Mouse (Mus musculus): ENCODE results near the gene 9530068E07Rik. TPM values are rescaled to one million over a fixed set of nuclear protein-coding genes. Genes with fewer than 3 reads are reported as not detected.
A peak's percentile ranks its signal among the peaks of the same experiment; 100 is the strongest.
"Not testable (repeated sequence)": the region's sequence is repeated elsewhere in the genome, so short reads cannot be mapped to it uniquely, and the experiment has no call there.

Gene 9530068E07Rik
- polyA plus RNA-seq (2015; fragmentation: Nextera tagmentation; extraction: Ambion mirVana) = 182 and 205 TPM in 2 replicates

DNA sequence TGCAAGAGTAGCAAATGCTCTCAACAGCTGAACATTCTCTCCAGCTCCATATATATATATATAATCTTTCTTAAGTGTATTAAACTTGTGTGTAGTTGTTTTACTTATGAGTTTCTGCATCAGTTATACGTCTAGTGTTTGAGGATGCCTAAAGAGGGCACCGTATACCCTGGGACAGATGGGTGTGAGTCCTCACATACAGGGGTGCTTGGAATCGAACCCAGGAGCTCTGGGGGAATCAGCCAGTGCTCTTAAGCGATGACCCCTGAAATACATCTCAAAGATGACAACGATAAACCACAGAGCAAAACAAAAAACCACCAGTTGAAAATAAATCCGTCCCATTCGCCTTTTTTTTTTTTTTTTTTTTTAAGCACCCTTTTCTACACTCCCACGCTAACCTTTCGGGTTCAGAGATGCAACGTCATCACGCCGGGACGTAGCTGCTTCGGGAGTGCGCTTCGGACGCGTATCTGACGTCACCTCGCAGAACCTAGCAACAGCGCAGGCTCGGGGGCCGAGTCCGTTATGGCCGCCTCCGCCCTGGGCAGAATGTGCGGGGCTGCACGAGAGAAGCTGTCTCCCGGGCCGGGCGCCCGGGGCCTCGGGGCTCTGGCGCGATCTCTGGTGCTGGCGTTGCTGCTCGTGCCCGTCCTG lies at the start of gene 9530068E07Rik:
Gene 9530068E07Rik, plus strand, starts transcription at position 489 of the 657 bp plus-strand sequence.
- peak; percentile 95 for ATAC-seq (replicated peaks; ENCODE audit: extremely low read depth, insufficient read depth, low FRiP score)
- 1% methylated on average over 38 of the region's 38 CpGs for WGBS

DNA sequence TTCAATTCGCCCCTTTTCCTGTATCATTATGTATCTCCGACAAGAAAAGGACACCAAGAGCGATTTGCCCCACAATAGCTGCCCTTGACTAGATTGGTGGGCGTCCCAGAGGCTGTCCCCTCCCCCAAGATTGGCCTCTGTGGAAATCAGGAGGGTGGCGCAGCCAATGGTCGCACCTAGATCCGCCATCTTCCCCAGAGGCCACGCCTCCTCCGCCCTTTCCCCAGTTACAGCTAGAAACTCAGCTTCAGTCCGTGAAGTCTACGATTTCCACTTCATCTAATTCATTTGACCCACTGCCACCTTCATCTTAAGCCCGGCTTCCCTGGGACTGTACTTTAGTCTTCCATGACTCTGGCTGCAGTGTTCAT lies 49.6 kb upstream of the 9530068E07Rik start:
- Histone ChIP-seq H3K9ac (ENCODE audit: low read length) (peak overlapping the region; percentile 10; the same call in 1 of the 2 replicates), H3K4me1 (ENCODE audit: control insufficient read depth, insufficient read depth, low read length) (peaks cover 10% of the 10 kb centered on the region; the same call in 1 of the 2 replicates), H3K4me2 (ENCODE audit: low read depth, low read length) (peak overlapping the region; percentile 58), H3K27me3 (ENCODE audit: control insufficient read depth, insufficient read depth, low read length) (no peaks in the 10 kb centered on the region), H3K4me3 (ENCODE audit: low read length) (peak overlapping the region; percentile 33), H3K36me3 (ENCODE audit: control insufficient read depth, insufficient read depth) (no peaks in the 10 kb centered on the region), H3K27ac (ENCODE audit: low read length) (peak overlapping the region; percentile 12; the same call in 1 of the 2 replicates), H3K9me3 (replicated peaks; ENCODE audit: control insufficient read depth, low read length) (no peaks in the 10 kb centered on the region)
- 3% methylated on average over 12 of the region's 12 CpGs for WGBS
- ATAC-seq (replicated peaks; ENCODE audit: extremely low read depth, insufficient read depth, low FRiP score) = 0 out of 2 replicates have a peak, but pooled peaks have one; percentile 29

More for the DNA sequence above, at the start of gene 9530068E07Rik:
- Histone ChIP-seq H3K4me3 (ENCODE audit: low read length) (peak within 1 kb of the TSS; percentile 98), H3K36me3 (ENCODE audit: control insufficient read depth, insufficient read depth) (no peaks in the 10 kb centered on the region; the same call in 1 of the 2 replicates), H3K4me2 (ENCODE audit: low read depth, low read length) (peak within 1 kb of the TSS; percentile 70), H3K9ac (ENCODE audit: low read length) (peak within 1 kb of the TSS; percentile 99), H3K27ac (ENCODE audit: low read length) (peak within 1 kb of the TSS; percentile 96), H3K9me3 (replicated peaks; ENCODE audit: control insufficient read depth, low read length) (no peaks in the 10 kb centered on the region), H3K27me3 (ENCODE audit: control insufficient read depth, insufficient read depth, low read length) (no peaks in the 10 kb centered on the region), H3K4me1 (ENCODE audit: control insufficient read depth, insufficient read depth, low read length) (peaks cover 8% of the 10 kb centered on the region)

DNA sequence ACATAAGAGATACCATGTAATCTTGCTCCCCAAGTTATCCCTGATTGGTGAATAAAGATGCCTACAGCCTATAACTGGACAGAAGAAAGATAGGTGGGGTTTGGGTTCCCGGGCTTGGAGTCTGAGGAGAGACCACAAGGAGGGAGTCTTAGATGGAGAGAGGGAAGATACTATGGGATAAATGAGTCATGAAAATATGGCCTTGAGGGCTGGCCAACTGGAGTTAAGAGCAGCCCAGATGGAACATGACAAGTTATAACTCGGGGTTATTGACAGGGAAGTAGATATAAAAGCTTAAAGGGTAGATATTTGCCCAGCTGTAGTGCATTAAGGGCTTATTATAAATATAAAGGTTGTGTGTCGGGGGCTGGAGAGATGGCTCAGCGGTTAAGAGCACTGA lies 48.1 kb upstream of the 9530068E07Rik start:
- H3K9me3 ChIP-seq (replicated peaks; ENCODE audit: control insufficient read depth, low read length) = no peaks in the 10 kb centered on the region
- no peaks in the 10 kb centered on the region for H3K27me3 ChIP-seq (ENCODE audit: control insufficient read depth, insufficient read depth, low read length)
- no peak overlapping the region for H3K9ac ChIP-seq (ENCODE audit: low read length)
- H3K27ac ChIP-seq (ENCODE audit: low read length) = no peak overlapping the region
- no peak overlapping the region for H3K4me2 ChIP-seq (ENCODE audit: low read depth, low read length)
- no peak for ATAC-seq (replicated peaks; ENCODE audit: extremely low read depth, insufficient read depth, low FRiP score)
- peaks cover 10% of the 10 kb centered on the region; the same call in 1 of the 2 replicates for H3K4me1 ChIP-seq (ENCODE audit: control insufficient read depth, insufficient read depth, low read length)
- WGBS = 78% methylated on average over 4 of the region's 4 CpGs
- no peak overlapping the region for H3K4me3 ChIP-seq (ENCODE audit: low read length)
- no peaks in the 10 kb centered on the region for H3K36me3 ChIP-seq (ENCODE audit: control insufficient read depth, insufficient read depth)

DNA sequence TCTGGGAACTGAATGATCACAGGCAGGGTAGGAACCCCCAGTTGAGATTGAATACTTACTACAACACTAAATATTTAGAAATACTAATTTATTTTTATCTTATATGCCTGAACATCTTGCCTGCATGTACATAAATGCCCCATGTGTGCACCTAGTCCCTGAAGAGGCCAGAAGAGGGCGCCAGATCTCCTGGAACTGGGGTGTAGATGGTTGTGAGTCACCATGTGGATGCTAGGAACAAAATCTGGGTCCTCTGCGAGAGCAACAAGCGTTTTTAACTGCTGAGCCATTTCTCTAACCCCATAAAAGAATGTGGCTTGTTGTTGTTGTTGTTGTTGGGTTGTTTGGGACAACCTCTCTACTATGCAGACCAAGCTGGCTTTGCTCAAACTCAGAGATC lies 47.5 kb upstream of the 9530068E07Rik start:
- Histone ChIP-seq H3K27ac (ENCODE audit: low read length) (no peak overlapping the region), H3K4me2 (ENCODE audit: low read depth, low read length) (no peak overlapping the region), H3K36me3 (ENCODE audit: control insufficient read depth, insufficient read depth) (no peaks in the 10 kb centered on the region), H3K27me3 (ENCODE audit: control insufficient read depth, insufficient read depth, low read length) (no peaks in the 10 kb centered on the region), H3K4me1 (ENCODE audit: control insufficient read depth, insufficient read depth, low read length) (peaks cover 10% of the 10 kb centered on the region; the same call in 1 of the 2 replicates), H3K4me3 (ENCODE audit: low read length) (no peak overlapping the region), H3K9ac (ENCODE audit: low read length) (no peak overlapping the region), H3K9me3 (replicated peaks; ENCODE audit: control insufficient read depth, low read length) (no peaks in the 10 kb centered on the region)
- WGBS = 67% methylated on average over 3 of the region's 3 CpGs
- no peak for ATAC-seq (replicated peaks; ENCODE audit: extremely low read depth, insufficient read depth, low FRiP score)

DNA sequence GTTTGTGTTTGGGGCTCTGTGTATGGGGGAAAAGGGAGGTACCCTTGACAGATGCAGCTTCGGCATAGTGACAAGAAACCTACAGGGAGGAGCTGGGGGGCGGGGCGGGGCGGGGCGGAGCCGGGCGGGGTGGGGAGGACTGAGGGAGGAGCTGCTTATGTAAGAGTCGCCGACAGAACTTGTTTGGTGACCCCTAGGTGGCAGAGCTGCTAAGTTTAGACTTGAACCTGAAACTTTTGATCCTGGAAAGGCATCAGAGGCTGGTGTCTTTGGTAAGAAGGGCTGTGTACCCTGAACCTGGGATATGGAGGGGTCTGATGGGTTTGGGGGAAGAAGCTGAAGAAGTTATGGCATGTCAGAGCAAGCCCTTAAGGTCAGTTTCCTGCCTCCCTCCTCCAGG lies 45.3 kb upstream of the 9530068E07Rik start:
- Histone ChIP-seq H3K9ac (ENCODE audit: low read length) (no peak overlapping the region), H3K4me3 (ENCODE audit: low read length) (no peak overlapping the region), H3K9me3 (replicated peaks; ENCODE audit: control insufficient read depth, low read length) (no peaks in the 10 kb centered on the region), H3K4me2 (ENCODE audit: low read depth, low read length) (peak overlapping the region; percentile 23; the same call in 1 of the 2 replicates), H3K27me3 (ENCODE audit: control insufficient read depth, insufficient read depth, low read length) (no peaks in the 10 kb centered on the region), H3K27ac (ENCODE audit: low read length) (no peak overlapping the region), H3K36me3 (ENCODE audit: control insufficient read depth, insufficient read depth) (no peaks in the 10 kb centered on the region), H3K4me1 (ENCODE audit: control insufficient read depth, insufficient read depth, low read length) (peaks cover 9% of the 10 kb centered on the region; the same call in 1 of the 2 replicates)
- ATAC-seq (replicated peaks; ENCODE audit: extremely low read depth, insufficient read depth, low FRiP score) = peak; percentile 41; the same call in 1 of the 2 replicates
- 4% methylated on average over 9 of the region's 9 CpGs for WGBS

GRCm38 (mm10) chr11:52352271-52352670 lies 44.0 kb upstream of the 9530068E07Rik start:
- H3K9me3 ChIP-seq (replicated peaks; ENCODE audit: control insufficient read depth, low read length) = no peaks in the 10 kb centered on the region
- H3K4me1 ChIP-seq (ENCODE audit: control insufficient read depth, insufficient read depth, low read length) = peaks cover 2% of the 10 kb centered on the region; the same call in 1 of the 2 replicates
- H3K27ac ChIP-seq (ENCODE audit: low read length) = no peak overlapping the region
- no peaks in the 10 kb centered on the region for H3K27me3 ChIP-seq (ENCODE audit: control insufficient read depth, insufficient read depth, low read length)
- 83% methylated on average over 3 of the region's 3 CpGs for WGBS
- H3K9ac ChIP-seq (ENCODE audit: low read length) = no peak overlapping the region
- no peak for ATAC-seq (replicated peaks; ENCODE audit: extremely low read depth, insufficient read depth, low FRiP score)
- no peak overlapping the region for H3K4me3 ChIP-seq (ENCODE audit: low read length)
- H3K4me2 ChIP-seq (ENCODE audit: low read depth, low read length) = no peak overlapping the region
- no peaks in the 10 kb centered on the region for H3K36me3 ChIP-seq (ENCODE audit: control insufficient read depth, insufficient read depth)

GRCm38 (mm10) chr11:52354644-52355043 lies 41.6 kb upstream of the 9530068E07Rik start:
- Histone ChIP-seq H3K36me3 (ENCODE audit: control insufficient read depth, insufficient read depth) (no peaks in the 10 kb centered on the region), H3K9ac (ENCODE audit: low read length) (no peak overlapping the region), H3K27me3 (ENCODE audit: control insufficient read depth, insufficient read depth, low read length) (no peaks in the 10 kb centered on the region), H3K27ac (ENCODE audit: low read length) (no peak overlapping the region), H3K4me2 (ENCODE audit: low read depth, low read length) (no peak overlapping the region), H3K9me3 (replicated peaks; ENCODE audit: control insufficient read depth, low read length) (no peaks in the 10 kb centered on the region), H3K4me1 (ENCODE audit: control insufficient read depth, insufficient read depth, low read length) (peaks cover 13% of the 10 kb centered on the region), H3K4me3 (ENCODE audit: low read length) (no peak overlapping the region)
- WGBS = 79% methylated on average over 5 of the region's 5 CpGs
- ATAC-seq (replicated peaks; ENCODE audit: extremely low read depth, insufficient read depth, low FRiP score) = no peak

DNA sequence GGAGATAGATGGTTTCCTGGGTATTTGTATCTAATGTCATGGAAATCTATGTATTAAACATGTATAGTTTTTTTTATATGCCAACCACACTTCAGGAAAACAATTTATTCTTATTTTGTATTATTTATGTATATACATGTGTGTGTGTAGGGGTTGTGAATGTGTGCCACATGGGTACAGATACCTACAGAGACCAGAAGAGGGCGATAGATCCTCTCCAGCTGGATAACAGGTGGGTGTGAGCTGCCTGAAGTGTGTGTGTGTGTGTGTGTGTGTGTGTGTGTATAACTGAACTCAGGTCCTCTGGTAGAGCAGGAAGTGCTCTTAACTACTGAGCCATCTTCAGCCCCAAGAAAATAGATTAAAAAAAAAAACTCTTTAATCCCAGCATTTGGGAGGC lies 40.6 kb upstream of the 9530068E07Rik start:
- no peak overlapping the region for H3K9ac ChIP-seq (ENCODE audit: low read length)
- peaks cover 19% of the 10 kb centered on the region for H3K4me1 ChIP-seq (ENCODE audit: control insufficient read depth, insufficient read depth, low read length)
- no peaks in the 10 kb centered on the region for H3K27me3 ChIP-seq (ENCODE audit: control insufficient read depth, insufficient read depth, low read length)
- no peak overlapping the region for H3K27ac ChIP-seq (ENCODE audit: low read length)
- H3K9me3 ChIP-seq (replicated peaks; ENCODE audit: control insufficient read depth, low read length) = no peaks in the 10 kb centered on the region
- no peak overlapping the region for H3K4me3 ChIP-seq (ENCODE audit: low read length)
- 73% methylated on average over 1 of the region's 1 CpGs for WGBS
- no peak overlapping the region for H3K4me2 ChIP-seq (ENCODE audit: low read depth, low read length)
- ATAC-seq (replicated peaks; ENCODE audit: extremely low read depth, insufficient read depth, low FRiP score) = no peak
- no peaks in the 10 kb centered on the region for H3K36me3 ChIP-seq (ENCODE audit: control insufficient read depth, insufficient read depth)

- H3K36me3 ChIP-seq (ENCODE audit: control insufficient read depth, insufficient read depth); H3K9ac ChIP-seq (ENCODE audit: low read length); H3K4me2 ChIP-seq (ENCODE audit: low read depth, low read length); H3K9me3 ChIP-seq (replicated peaks; ENCODE audit: control insufficient read depth, low read length); ATAC-seq (replicated peaks; ENCODE audit: extremely low read depth, insufficient read depth, low FRiP score); H3K27me3 ChIP-seq (ENCODE audit: control insufficient read depth, insufficient read depth, low read length); H3K27ac ChIP-seq (ENCODE audit: low read length); H3K4me3 ChIP-seq (ENCODE audit: low read length): not testable (repeated sequence)
- H3K4me1 ChIP-seq (ENCODE audit: control insufficient read depth, insufficient read depth, low read length) = peaks cover 18% of the 10 kb centered on the region
- 87% methylated on average over 5 of the region's 5 CpGs for WGBS
Measured at GRCm38 (mm10) chr11:52357091-52357490, 39.1 kb upstream of the 9530068E07Rik start.

Measured in heart, embryonic 16.5 days (tissue).